Mouse (Mus musculus): ENCODE measurements around the gene Gpr27. TPM values are rescaled to one million over a fixed set of nuclear protein-coding genes. Genes with fewer than 3 reads are reported as not detected.

Gpr27 gene
- polyA plus RNA-seq, 1 experiment from 2014 or later = 23.6 TPM

DNA sequence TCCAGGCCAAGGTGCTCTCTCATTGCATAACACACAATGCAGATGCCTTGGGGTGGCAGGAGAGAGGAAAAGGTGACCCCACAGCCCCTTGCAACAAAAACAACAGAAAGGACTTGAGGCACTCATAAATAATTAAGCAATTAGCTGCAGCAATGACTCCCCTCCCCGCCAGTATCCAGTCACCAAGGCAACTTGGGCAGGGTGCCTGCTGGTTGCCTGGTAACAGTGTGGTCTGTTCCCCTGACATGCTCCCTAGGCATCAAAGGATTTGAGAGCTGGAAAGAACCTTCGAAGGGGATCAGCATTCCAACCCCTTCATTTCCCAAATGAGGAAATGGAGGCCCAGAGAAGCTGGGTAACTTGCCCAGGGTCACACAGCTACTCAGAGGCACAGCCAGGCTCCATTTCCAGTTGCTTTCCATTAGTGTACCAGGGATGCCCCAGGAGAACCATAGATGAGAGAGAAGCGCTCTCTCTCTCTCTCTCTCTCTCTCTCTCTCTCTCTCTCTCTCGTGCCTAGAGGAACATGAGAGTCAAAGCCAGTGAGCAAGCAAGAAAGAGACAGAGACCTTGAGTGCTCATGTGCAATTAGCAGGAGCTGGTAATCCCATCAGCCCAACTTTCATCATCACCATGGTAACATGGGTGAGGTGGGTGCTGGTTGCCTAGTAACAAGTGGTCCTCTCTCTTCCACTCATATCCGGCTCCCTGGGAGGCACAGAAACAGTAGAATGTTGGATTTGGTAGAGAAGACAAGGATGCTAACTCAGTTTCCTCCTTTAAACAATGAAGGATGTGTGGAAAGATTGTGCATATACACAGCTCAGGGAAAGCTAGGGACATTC, 22.8 kb upstream of the Gpr27 start:
- DNase-seq = peak; percentile 87
- peak; percentile 80 for ATAC-seq (ENCODE audit: low FRiP score, low TSS enrichment)
- peaks cover 45% of the 10 kb centered on the region for H3K4me1 ChIP-seq (ENCODE audit: control insufficient read depth, insufficient read depth, low read length)
- no peaks in the 10 kb centered on the region for H3K9me3 ChIP-seq (ENCODE audit: control insufficient read depth, low read length)
- H3K4me3 ChIP-seq (replicated peaks; ENCODE audit: low read depth, low read length) = no peak overlapping the region
- no peak overlapping the region for H3K9ac ChIP-seq (replicated peaks; ENCODE audit: low read length)
- no peaks in the 10 kb centered on the region; the same call in 1 of the 2 replicates for H3K27me3 ChIP-seq (ENCODE audit: control insufficient read depth, insufficient read depth, low read length)
- H3K27ac ChIP-seq (replicated peaks; ENCODE audit: low read depth, low read length) = peak overlapping the region; percentile 62
- no peaks in the 10 kb centered on the region for H3K36me3 ChIP-seq (ENCODE audit: control insufficient read depth, insufficient read depth, low read length)
- H3K4me2 ChIP-seq (ENCODE audit: low read length) = peak overlapping the region; percentile 25
- WGBS = 13% methylated on average over 5 of the region's 5 CpGs

- WGBS = 66% methylated on average over 7 of the region's 7 CpGs
- no peaks in the 10 kb centered on the region for H3K36me3 ChIP-seq (ENCODE audit: control insufficient read depth, insufficient read depth, low read length)
These were observed 21.9 kb upstream of the Gpr27 start for GRCm38 (mm10) chr6:99670481-99671119.

GRCm38 (mm10) chr6:99671768-99672167, 20.7 kb upstream of the Gpr27 start:
- Histone ChIP-seq H3K27ac (replicated peaks; ENCODE audit: low read depth, low read length) (no peak overlapping the region), H3K27me3 (ENCODE audit: control insufficient read depth, insufficient read depth, low read length) (no peaks in the 10 kb centered on the region), H3K4me3 (replicated peaks; ENCODE audit: low read depth, low read length) (no peak overlapping the region), H3K36me3 (ENCODE audit: control insufficient read depth, insufficient read depth, low read length) (no peaks in the 10 kb centered on the region), H3K4me2 (ENCODE audit: low read length) (no peak overlapping the region), H3K9me3 (ENCODE audit: control insufficient read depth, low read length) (no peaks in the 10 kb centered on the region), H3K9ac (replicated peaks; ENCODE audit: low read length) (no peak overlapping the region), H3K4me1 (ENCODE audit: control insufficient read depth, insufficient read depth, low read length) (peaks cover 43% of the 10 kb centered on the region)
- no peak for ATAC-seq (ENCODE audit: low FRiP score, low TSS enrichment)
- 72% methylated on average over 3 of the region's 3 CpGs for WGBS
- DNase-seq = no peak

More at GRCm38 (mm10) chr6:99670481-99671119, 21.9 kb upstream of the Gpr27 start:
- DNase-seq = peak; percentile 86
- Histone ChIP-seq H3K4me3 (replicated peaks; ENCODE audit: low read depth, low read length) (no peak overlapping the region), H3K4me1 (ENCODE audit: control insufficient read depth, insufficient read depth, low read length) (peaks cover 44% of the 10 kb centered on the region), H3K4me2 (ENCODE audit: low read length) (no peak overlapping the region), H3K9me3 (ENCODE audit: control insufficient read depth, low read length) (no peaks in the 10 kb centered on the region), H3K27ac (replicated peaks; ENCODE audit: low read depth, low read length) (peak overlapping the region; percentile 62), H3K9ac (replicated peaks; ENCODE audit: low read length) (no peak overlapping the region), H3K27me3 (ENCODE audit: control insufficient read depth, insufficient read depth, low read length) (no peaks in the 10 kb centered on the region)
- no peak for ATAC-seq (ENCODE audit: low FRiP score, low TSS enrichment)

GRCm38 (mm10) chr6:99674482-99674881, 18.0 kb upstream of the Gpr27 start:
- no peaks in the 10 kb centered on the region for H3K36me3 ChIP-seq (ENCODE audit: control insufficient read depth, insufficient read depth, low read length)
- H3K4me2 ChIP-seq (ENCODE audit: low read length) = no peak overlapping the region
- H3K4me3 ChIP-seq (replicated peaks; ENCODE audit: low read depth, low read length) = no peak overlapping the region
- DNase-seq = peak; percentile 57
- H3K27me3 ChIP-seq (ENCODE audit: control insufficient read depth, insufficient read depth, low read length) = no peaks in the 10 kb centered on the region
- no peaks in the 10 kb centered on the region for H3K9me3 ChIP-seq (ENCODE audit: control insufficient read depth, low read length)
- H3K9ac ChIP-seq (replicated peaks; ENCODE audit: low read length) = no peak overlapping the region
- H3K4me1 ChIP-seq (ENCODE audit: control insufficient read depth, insufficient read depth, low read length) = peaks cover 17% of the 10 kb centered on the region
- H3K27ac ChIP-seq (replicated peaks; ENCODE audit: low read depth, low read length) = no peak overlapping the region
- ATAC-seq (ENCODE audit: low FRiP score, low TSS enrichment) = no peak
- 53% methylated on average over 4 of the region's 4 CpGs for WGBS

DNA sequence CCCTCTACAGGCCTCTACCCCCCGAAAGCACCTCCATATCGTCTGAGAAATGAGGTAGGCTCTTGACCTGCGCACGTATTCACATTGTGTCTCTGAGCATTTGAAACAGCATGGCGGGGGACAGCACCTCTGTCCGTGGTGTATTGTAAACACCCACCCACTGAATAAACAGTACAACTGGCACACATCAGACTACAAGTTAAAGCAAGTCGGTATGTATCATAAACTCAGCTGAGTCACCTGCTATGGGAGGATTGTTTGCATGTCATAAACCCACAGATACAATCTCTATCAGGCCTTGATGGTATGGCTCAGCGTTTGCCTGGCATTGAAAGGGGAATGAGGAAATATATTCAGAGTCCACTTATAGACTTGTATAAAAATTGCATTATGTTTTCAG, 15.2 kb upstream of the Gpr27 start:
- no peak overlapping the region for H3K4me2 ChIP-seq (ENCODE audit: low read length)
- H3K4me3 ChIP-seq (replicated peaks; ENCODE audit: low read depth, low read length) = no peak overlapping the region
- DNase-seq = no peak
- H3K4me1 ChIP-seq (ENCODE audit: control insufficient read depth, insufficient read depth, low read length) = no peaks in the 10 kb centered on the region
- no peaks in the 10 kb centered on the region for H3K9me3 ChIP-seq (ENCODE audit: control insufficient read depth, low read length)
- no peaks in the 10 kb centered on the region for H3K27me3 ChIP-seq (ENCODE audit: control insufficient read depth, insufficient read depth, low read length)
- H3K36me3 ChIP-seq (ENCODE audit: control insufficient read depth, insufficient read depth, low read length) = no peaks in the 10 kb centered on the region
- no peak for ATAC-seq (ENCODE audit: low FRiP score, low TSS enrichment)
- 88% methylated on average over 8 of the region's 8 CpGs for WGBS
- no peak overlapping the region for H3K27ac ChIP-seq (replicated peaks; ENCODE audit: low read depth, low read length)
- H3K9ac ChIP-seq (replicated peaks; ENCODE audit: low read length) = no peak overlapping the region

- Histone ChIP-seq H3K9me3 (ENCODE audit: control insufficient read depth, low read length) (no peaks in the 10 kb centered on the region), H3K27ac (replicated peaks; ENCODE audit: low read depth, low read length) (no peak overlapping the region), H3K4me2 (ENCODE audit: low read length) (no peak overlapping the region), H3K27me3 (ENCODE audit: control insufficient read depth, insufficient read depth, low read length) (no peaks in the 10 kb centered on the region), H3K9ac (replicated peaks; ENCODE audit: low read length) (no peak overlapping the region), H3K4me1 (ENCODE audit: control insufficient read depth, insufficient read depth, low read length) (no peaks in the 10 kb centered on the region), H3K4me3 (replicated peaks; ENCODE audit: low read depth, low read length) (no peak overlapping the region), H3K36me3 (ENCODE audit: control insufficient read depth, insufficient read depth, low read length) (no peaks in the 10 kb centered on the region)
- DNase-seq (peak; percentile 32), ATAC-seq (ENCODE audit: low FRiP score, low TSS enrichment) (no peak)
- 67% methylated on average over 11 of the region's 11 CpGs for WGBS
These were observed 14.4 kb upstream of the Gpr27 start for GRCm38 (mm10) chr6:99678108-99678507.

DNA sequence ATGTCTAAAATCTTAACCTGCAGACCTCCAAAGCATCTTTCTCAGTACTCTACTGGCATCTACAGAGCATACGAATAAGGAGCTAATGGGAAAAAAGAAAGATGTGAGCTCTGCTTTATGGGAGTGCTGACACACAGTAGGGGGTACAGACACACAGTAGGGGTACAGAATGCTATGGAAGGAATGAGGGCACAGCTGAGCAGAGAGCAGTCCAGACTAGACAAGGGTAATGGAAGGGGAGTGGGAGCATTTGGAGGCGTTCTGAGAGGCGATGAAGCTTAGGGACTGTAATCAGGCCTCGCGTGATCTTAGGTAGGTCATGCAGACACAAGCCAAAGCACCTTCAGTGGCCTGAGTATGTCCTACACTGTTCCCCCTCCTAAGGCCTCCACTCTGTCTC, 8.5 kb upstream of the Gpr27 start:
- no peak overlapping the region for H3K4me3 ChIP-seq (replicated peaks; ENCODE audit: low read depth, low read length)
- 0 out of 2 replicates have a peak, but pooled peaks cover 4% of the 10 kb centered on the region for H3K9me3 ChIP-seq (ENCODE audit: control insufficient read depth, low read length)
- DNase-seq (no peak), ATAC-seq (ENCODE audit: low FRiP score, low TSS enrichment) (no peak)
- 94% methylated on average over 5 of the region's 5 CpGs for WGBS
- no peaks in the 10 kb centered on the region for H3K27me3 ChIP-seq (ENCODE audit: control insufficient read depth, insufficient read depth, low read length)
- H3K4me1 ChIP-seq (ENCODE audit: control insufficient read depth, insufficient read depth, low read length) = no peaks in the 10 kb centered on the region
- H3K36me3 ChIP-seq (ENCODE audit: control insufficient read depth, insufficient read depth, low read length) = no peaks in the 10 kb centered on the region
- no peak overlapping the region for H3K27ac ChIP-seq (replicated peaks; ENCODE audit: low read depth, low read length)
- H3K4me2 ChIP-seq (ENCODE audit: low read length) = no peak overlapping the region
- H3K9ac ChIP-seq (replicated peaks; ENCODE audit: low read length) = no peak overlapping the region

GRCm38 (mm10) chr6:99684899-99685298, 7.6 kb upstream of the Gpr27 start:
- Histone ChIP-seq H3K9me3 (ENCODE audit: control insufficient read depth, low read length) (0 out of 2 replicates have a peak, but pooled peaks cover 4% of the 10 kb centered on the region), H3K27me3 (ENCODE audit: control insufficient read depth, insufficient read depth, low read length) (no peaks in the 10 kb centered on the region), H3K27ac (replicated peaks; ENCODE audit: low read depth, low read length) (no peak overlapping the region), H3K4me1 (ENCODE audit: control insufficient read depth, insufficient read depth, low read length) (no peaks in the 10 kb centered on the region), H3K36me3 (ENCODE audit: control insufficient read depth, insufficient read depth, low read length) (no peaks in the 10 kb centered on the region), H3K4me2 (ENCODE audit: low read length) (no peak overlapping the region), H3K4me3 (replicated peaks; ENCODE audit: low read depth, low read length) (no peak overlapping the region), H3K9ac (replicated peaks; ENCODE audit: low read length) (no peak overlapping the region)
- DNase-seq (peak; percentile 40), ATAC-seq (ENCODE audit: low FRiP score, low TSS enrichment) (no peak)
- WGBS = 56% methylated on average over 5 of the region's 5 CpGs

Data from midbrain, embryonic 14.5 days (tissue).